ENCODE assay signal across 26 mouse cellular contexts in the genomic region with DNA sequence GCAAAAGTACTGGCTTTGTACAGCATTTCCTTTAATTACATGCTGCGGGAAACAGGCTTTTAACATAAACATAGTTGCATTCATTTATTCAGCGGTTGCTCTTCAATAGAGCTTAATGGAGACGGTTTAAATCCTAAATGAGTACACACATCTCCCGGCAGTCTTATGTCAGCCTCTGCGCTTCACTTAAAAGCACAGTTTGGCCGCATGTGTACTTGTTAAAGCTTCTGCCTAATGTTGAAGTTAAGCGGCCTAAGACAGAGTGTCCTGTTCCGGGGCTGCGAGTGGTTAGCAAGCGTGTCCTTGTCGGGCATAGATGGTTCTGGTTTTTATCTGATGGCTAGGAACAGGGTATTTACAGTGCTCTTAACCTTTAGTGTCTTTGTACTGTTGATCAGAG.
DNase-seq lines count a peak whose midpoint lies in the region; ATAC-seq and TF ChIP-seq lines count a peak whose summit lies in the region.
"Had no signal": no experiment of that assay in that cellular context is flagged by ENCODE, and none has a peak within 500 bp of the region (broad histone marks: within the 10 kb centered on the region; RNA-seq: fewer than 3 reads in every experiment).

No protein-coding gene starts in this region.

- H3K9me3 ChIP-seq in hindbrain, embryonic 16.5 days (ENCODE audit: control insufficient read depth, low read length) = no peaks in the 10 kb centered on the region
- H3K9me3 ChIP-seq in hindbrain, embryonic 13.5 days = no peaks in the 10 kb centered on the region
- no peaks in the 10 kb centered on the region for H3K9me3 ChIP-seq in neural tube, embryonic 13.5 days
- H3K9me3 ChIP-seq in forebrain, embryonic 15.5 days = no peaks in the 10 kb centered on the region
- H3K9me3 ChIP-seq in stomach, postnatal 0 days (ENCODE audit: control insufficient read depth, low read length) = no peaks in the 10 kb centered on the region
- H3K9me3 ChIP-seq: heart, embryonic 12.5 days; limb, embryonic 13.5 days; lung, embryonic 15.5 days; midbrain, embryonic 12.5 days; neural tube, embryonic 12.5 days had no signal

- TF ChIP-seq EP300 in stomach, postnatal 0 days (optimal IDR thresholded peaks at IDR 0.05) = no peak

- no peaks in the 10 kb centered on the region for H3K27me3 ChIP-seq in hindbrain, embryonic 16.5 days (replicated peaks; ENCODE audit: control insufficient read depth, insufficient read depth, low read length)
- peaks cover 60% of the 10 kb centered on the region for H3K27me3 ChIP-seq in hindbrain, embryonic 13.5 days
- peaks cover 52% of the 10 kb centered on the region for H3K27me3 ChIP-seq in neural tube, embryonic 13.5 days
- peaks cover 4% of the 10 kb centered on the region; the same call in 1 of the 2 replicates for H3K27me3 ChIP-seq in forebrain, embryonic 15.5 days
- no peaks in the 10 kb centered on the region for H3K27me3 ChIP-seq in stomach, postnatal 0 days (ENCODE audit: control insufficient read depth, insufficient read depth, low read length)
- H3K27me3 ChIP-seq: CH12.LX; heart, embryonic 12.5 days; lung, embryonic 15.5 days had no signal

- H3K27ac ChIP-seq in hindbrain, embryonic 16.5 days (ENCODE audit: low read depth, low read length) = no peak overlapping the region
- no peak overlapping the region for H3K27ac ChIP-seq in hindbrain, embryonic 13.5 days
- H3K27ac ChIP-seq in neural tube, embryonic 13.5 days (replicated peaks) = peak overlapping the region; percentile 61
- H3K27ac ChIP-seq in forebrain, embryonic 15.5 days (replicated peaks) = peak overlapping the region; percentile 51
- no peak overlapping the region for H3K27ac ChIP-seq in stomach, postnatal 0 days (replicated peaks)
- H3K27ac ChIP-seq: gastrocnemius, adult 2 months; heart, adult 2 months; limb, embryonic 13.5 days; lung, embryonic 15.5 days; midbrain, embryonic 12.5 days; neural tube, embryonic 12.5 days had no signal

- no peak overlapping the region for H3K9ac ChIP-seq in hindbrain, embryonic 16.5 days (ENCODE audit: low read depth, low read length)
- H3K9ac ChIP-seq in hindbrain, embryonic 13.5 days = no peak overlapping the region
- H3K9ac ChIP-seq in neural tube, embryonic 13.5 days = no peak overlapping the region
- H3K9ac ChIP-seq in forebrain, embryonic 15.5 days (replicated peaks) = no peak overlapping the region
- no peak overlapping the region for H3K9ac ChIP-seq in stomach, postnatal 0 days (ENCODE audit: low read length)
- H3K9ac ChIP-seq: heart, embryonic 12.5 days; limb, embryonic 13.5 days; lung, embryonic 15.5 days; midbrain, embryonic 12.5 days; neural tube, embryonic 12.5 days had no signal

- no peaks in the 10 kb centered on the region for H3K36me3 ChIP-seq in hindbrain, embryonic 16.5 days (ENCODE audit: control insufficient read depth, insufficient read depth, low read length)
- peaks cover 9% of the 10 kb centered on the region for H3K36me3 ChIP-seq in hindbrain, embryonic 13.5 days
- H3K36me3 ChIP-seq in neural tube, embryonic 13.5 days = peaks cover 4% of the 10 kb centered on the region; the same call in 1 of the 2 replicates
- no peaks in the 10 kb centered on the region for H3K36me3 ChIP-seq in forebrain, embryonic 15.5 days
- no peaks in the 10 kb centered on the region; the same call in 1 of the 2 replicates for H3K36me3 ChIP-seq in stomach, postnatal 0 days (ENCODE audit: control insufficient read depth, insufficient read depth, low read length)
- H3K36me3 ChIP-seq: lung, embryonic 15.5 days; midbrain, embryonic 12.5 days had no signal

- DNase-seq in neural tube, embryonic 10.5 days (ENCODE audit: extremely low spot score, low spot score) = no peak
- no peak for DNase-seq in stomach, postnatal 0 days (ENCODE audit: low spot score)
- DNase-seq in kidney, postnatal 36 days = no peak
- DNase-seq: adrenal gland, adult 8-10 months; cerebellum, adult 9-10 months; cerebellum, postnatal 36 days; gastrocnemius, adult 2 months; gastrocnemius, postnatal 36 days; heart, adult 2 months; kidney, postnatal 14 days; right cerebral cortex, adult 18-20 months; spleen, adult 18-20 months; thymus, adult 18-20 months; thymus, postnatal 25 days had no signal

- peaks cover 7% of the 10 kb centered on the region for H3K4me1 ChIP-seq in hindbrain, embryonic 16.5 days (ENCODE audit: control insufficient read depth, insufficient read depth, low read depth, low read length)
- peaks cover 27% of the 10 kb centered on the region for H3K4me1 ChIP-seq in hindbrain, embryonic 13.5 days (replicated peaks)
- H3K4me1 ChIP-seq in neural tube, embryonic 13.5 days (replicated peaks) = peaks cover 48% of the 10 kb centered on the region
- H3K4me1 ChIP-seq in forebrain, embryonic 15.5 days = peaks cover 48% of the 10 kb centered on the region
- 0 out of 2 replicates have a peak, but pooled peaks cover 2% of the 10 kb centered on the region for H3K4me1 ChIP-seq in stomach, postnatal 0 days (replicated peaks; ENCODE audit: control insufficient read depth, insufficient read depth)

- peak; percentile 19; the same call in 1 of the 2 replicates for ATAC-seq in hindbrain, embryonic 16.5 days
- ATAC-seq in hindbrain, embryonic 13.5 days (ENCODE audit: low FRiP score) = no peak
- peak; percentile 60 for ATAC-seq in neural tube, embryonic 13.5 days (ENCODE audit: low read depth)
- peak; percentile 47 for ATAC-seq in forebrain, embryonic 15.5 days (replicated peaks)
- peak; percentile 47; the same call in 1 of the 2 replicates for ATAC-seq in stomach, postnatal 0 days (ENCODE audit: low FRiP score, low TSS enrichment)
- ATAC-seq: intestine, embryonic 16.5 days had no signal

- no peak overlapping the region for H3K4me3 ChIP-seq in hindbrain, embryonic 16.5 days (ENCODE audit: low read length)
- H3K4me3 ChIP-seq in hindbrain, embryonic 13.5 days = no peak overlapping the region
- H3K4me3 ChIP-seq in neural tube, embryonic 13.5 days = no peak overlapping the region
- no peak overlapping the region for H3K4me3 ChIP-seq in forebrain, embryonic 15.5 days
- H3K4me3 ChIP-seq in stomach, postnatal 0 days (ENCODE audit: low read depth, low read length) = no peak overlapping the region
- H3K4me3 ChIP-seq: gastrocnemius, adult 2 months; heart, adult 2 months; heart, embryonic 12.5 days; limb, embryonic 13.5 days; lung, embryonic 15.5 days; midbrain, embryonic 12.5 days; neural tube, embryonic 12.5 days had no signal

- no peak overlapping the region for H3K4me2 ChIP-seq in hindbrain, embryonic 16.5 days (ENCODE audit: low read length)
- H3K4me2 ChIP-seq in hindbrain, embryonic 13.5 days = no peak overlapping the region
- peak overlapping the region; percentile 22; the same call in 1 of the 2 replicates for H3K4me2 ChIP-seq in neural tube, embryonic 13.5 days
- peak overlapping the region; percentile 2; the same call in 1 of the 2 replicates for H3K4me2 ChIP-seq in forebrain, embryonic 15.5 days (replicated peaks)
- no peak overlapping the region for H3K4me2 ChIP-seq in stomach, postnatal 0 days (replicated peaks; ENCODE audit: low read depth)
- H3K4me2 ChIP-seq: heart, embryonic 12.5 days; limb, embryonic 13.5 days; liver, embryonic 11.5 days; lung, embryonic 15.5 days; midbrain, embryonic 12.5 days; neural tube, embryonic 12.5 days had no signal

- 50% methylated on average over 11 of the region's 11 CpGs for WGBS in hindbrain, embryonic 16.5 days
- WGBS in hindbrain, embryonic 13.5 days = 59% methylated on average over 11 of the region's 11 CpGs
- 48% methylated on average over 11 of the region's 11 CpGs for WGBS in neural tube, embryonic 13.5 days
- WGBS in forebrain, embryonic 15.5 days = 8% methylated on average over 11 of the region's 11 CpGs
- 52% methylated on average over 11 of the region's 11 CpGs for WGBS in stomach, postnatal 0 days

- no peak for TF ChIP-seq CTCF in stomach, postnatal 0 days (IDR thresholded peaks at IDR 0.05; ENCODE audit: low read depth)

Comparison
In these comparisons a context has a peak if more than half of its experiments do, and no peak if none do; other contexts are left out.
1. H3K27ac ChIP-seq: peak in neural tube, embryonic 13.5 days (single experiment) and forebrain, embryonic 15.5 days (single experiment); none in hindbrain, embryonic 16.5 days (single experiment), hindbrain, embryonic 13.5 days (single experiment) and stomach, postnatal 0 days (single experiment).
2. H3K4me2 ChIP-seq: peak in neural tube, embryonic 13.5 days (single experiment) and forebrain, embryonic 15.5 days (single experiment); none in hindbrain, embryonic 16.5 days (single experiment), hindbrain, embryonic 13.5 days (single experiment) and stomach, postnatal 0 days (single experiment).